Comparison of ENCODE assay signal across 8 mouse cellular contexts in the genomic region with DNA sequence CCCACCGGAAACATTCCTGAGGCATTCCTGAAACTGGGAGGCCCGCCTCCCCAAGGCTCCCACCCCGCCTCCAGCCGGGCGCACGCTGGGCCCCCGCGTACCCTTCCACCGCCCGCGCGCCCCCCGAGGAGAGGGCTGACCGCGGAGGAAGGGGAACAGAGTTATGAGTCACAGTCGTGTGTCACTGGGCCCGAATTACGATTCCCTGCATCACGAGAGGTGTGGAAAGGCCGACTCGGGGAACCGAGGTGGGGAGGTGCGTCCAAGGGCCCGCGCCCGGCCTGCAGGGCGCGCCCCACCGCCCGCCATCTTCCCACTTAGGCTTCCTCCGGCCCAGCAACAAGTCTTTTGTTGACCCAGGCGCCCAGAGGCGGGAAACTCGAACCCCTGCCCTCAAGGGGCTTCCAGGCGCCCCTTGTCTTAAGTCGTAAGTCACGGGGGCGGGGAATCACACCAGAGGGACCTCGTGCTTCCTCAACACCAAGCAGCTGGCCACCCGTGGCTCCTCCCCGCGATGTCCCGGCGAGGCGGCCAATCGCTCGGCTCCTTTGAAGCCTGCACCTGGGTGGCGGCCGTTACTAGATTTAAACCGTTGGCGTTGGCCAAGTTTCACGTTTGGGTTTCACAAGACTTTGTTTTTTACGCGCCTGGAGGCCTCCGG. TPM values are rescaled to one million over a fixed set of nuclear protein-coding genes. Genes with fewer than 3 reads are reported as not detected.
DNase-seq lines count a peak whose midpoint lies in the region; ATAC-seq and TF ChIP-seq lines count a peak whose summit lies in the region.

No protein-coding gene starts in this region.

- H3K27me3 ChIP-seq in liver, embryonic 16.5 days (ENCODE audit: control insufficient read depth, insufficient read depth, low read depth, low read length), result no peaks in the 10 kb centered on the region

- peak; percentile 89 for DNase-seq in MEL-GATA-1-ER (ENCODE audit: extremely low read depth, low read depth)
- DNase-seq in c-Kit-positive CD71-negative TER-119-negative erythroid progenitor cells, embryonic 14.5 days (ENCODE audit: low read depth), result peak; percentile 90
- DNase-seq in gastrocnemius, adult 2 months, result peak; percentile 73
- peak; percentile 90 for DNase-seq in neural tube, embryonic 10.5 days (ENCODE audit: extremely low spot score, low spot score)
- DNase-seq in thymus, postnatal 25 days, result peak; percentile 85
- DNase-seq in layer of hippocampus, adult 11-12 months (ENCODE audit: low spot score), result no peak

- H3K9ac ChIP-seq in liver, embryonic 16.5 days (ENCODE audit: low read depth, low read length), result peak overlapping the region; percentile 83

- under 1% methylated on average over 55 of the region's 55 CpGs for WGBS in liver, embryonic 16.5 days (ENCODE audit: insufficient replicate concordance)

- intact Hi-C loops in gastrocnemius, adult 2 months (cut with DNase I), result no loop called here

- TF ChIP-seq CTCF in gastrocnemius, adult 2 months (IDR thresholded peaks at IDR 0.05), result no peak

- H3K4me3 ChIP-seq in gastrocnemius, adult 2 months, result peak overlapping the region; percentile 82
- peak overlapping the region; percentile 81 for H3K4me3 ChIP-seq in liver, embryonic 16.5 days (ENCODE audit: low read depth, low read length)

- H3K27ac ChIP-seq in gastrocnemius, adult 2 months, result peak overlapping the region; percentile 85
- peak overlapping the region; percentile 92 for H3K27ac ChIP-seq in liver, embryonic 16.5 days (ENCODE audit: low read length)

- peak; percentile 18 for ATAC-seq in inflammation-experienced regulatory T-cells, adult 6 months
- ATAC-seq in liver, embryonic 16.5 days (ENCODE audit: low read depth), result peak; percentile 63

- H3K4me2 ChIP-seq in liver, embryonic 16.5 days (ENCODE audit: low read depth, low read length), result peak overlapping the region; percentile 92

- H3K36me3 ChIP-seq in liver, embryonic 16.5 days (ENCODE audit: control insufficient read depth, insufficient read depth), result no peaks in the 10 kb centered on the region

- H3K4me1 ChIP-seq in liver, embryonic 16.5 days (ENCODE audit: control insufficient read depth, low read depth, low read length), result peaks cover 44% of the 10 kb centered on the region

- H3K9me3 ChIP-seq in liver, embryonic 16.5 days (replicated peaks; ENCODE audit: control insufficient read depth, low read length), result no peaks in the 10 kb centered on the region

RNA-seq across cellular contexts. Expression of a gene that starts 0.7 kb away (rescaled TPM):
- total RNA-seq in gastrocnemius, adult 2 months (2021), result 10 to 100 TPM; 29.6 to 34.1 TPM
- polyA plus RNA-seq in inflammation-experienced regulatory T-cells, adult 6 months (2017; shearing (Covaris generic)), result 10 to 100 TPM; 37.3 to 69.6 (median 41.9) TPM
- polyA plus RNA-seq in liver, embryonic 16.5 days (2015; fragmentation: Nextera tagmentation; extraction: Ambion mirVana), result 98.3 and 104 TPM in 2 replicates

RNA-seq across cellular contexts. Expression of a gene that starts 9.9 kb away (rescaled TPM):
- 1 to 10 TPM; 3.0 to 3.3 TPM for total RNA-seq in gastrocnemius, adult 2 months (2021)
- polyA plus RNA-seq in inflammation-experienced regulatory T-cells, adult 6 months (2017; shearing (Covaris generic)), result 100 to 1,000 TPM in 2 of 3 experiments, 10 to 100 TPM in 1; 97.7 to 129 (median 111) TPM
- polyA plus RNA-seq in liver, embryonic 16.5 days (2015; fragmentation: Nextera tagmentation; extraction: Ambion mirVana), result 10.5 and 10.7 TPM in 2 replicates

RNA-seq across cellular contexts. Expression of a gene that starts 34.4 kb away (rescaled TPM):
- not detected for total RNA-seq in gastrocnemius, adult 2 months (2021)
- under 1 TPM in 1 of 3 experiments, not detected in 2; 0.09 TPM for polyA plus RNA-seq in inflammation-experienced regulatory T-cells, adult 6 months (2017; shearing (Covaris generic))
- polyA plus RNA-seq in liver, embryonic 16.5 days (2015; fragmentation: Nextera tagmentation; extraction: Ambion mirVana), result not detected in 2 replicates
